Mouse (Mus musculus) gastrocnemius, postnatal 25 days (tissue): ENCODE measurements around the gene Nmur1. TPM values are rescaled to one million over a fixed set of nuclear protein-coding genes. Genes with fewer than 3 reads are reported as not detected.

ENCODE experiments used
- DNase-seq: peaks from one replicate; pipeline ENCODE4 v3.0.0; 2022
- total RNA-seq, 2 experiments: library from RNA; stranded (reverse); gene quantifications; 1 replicate in 1 of 2; 2 replicates in 1 of 2; pipeline ENCODE4 v1.2.3; 2021

The Nmur1 gene
- total RNA-seq, 2 experiments from 2014 or later: not detected

DNA sequence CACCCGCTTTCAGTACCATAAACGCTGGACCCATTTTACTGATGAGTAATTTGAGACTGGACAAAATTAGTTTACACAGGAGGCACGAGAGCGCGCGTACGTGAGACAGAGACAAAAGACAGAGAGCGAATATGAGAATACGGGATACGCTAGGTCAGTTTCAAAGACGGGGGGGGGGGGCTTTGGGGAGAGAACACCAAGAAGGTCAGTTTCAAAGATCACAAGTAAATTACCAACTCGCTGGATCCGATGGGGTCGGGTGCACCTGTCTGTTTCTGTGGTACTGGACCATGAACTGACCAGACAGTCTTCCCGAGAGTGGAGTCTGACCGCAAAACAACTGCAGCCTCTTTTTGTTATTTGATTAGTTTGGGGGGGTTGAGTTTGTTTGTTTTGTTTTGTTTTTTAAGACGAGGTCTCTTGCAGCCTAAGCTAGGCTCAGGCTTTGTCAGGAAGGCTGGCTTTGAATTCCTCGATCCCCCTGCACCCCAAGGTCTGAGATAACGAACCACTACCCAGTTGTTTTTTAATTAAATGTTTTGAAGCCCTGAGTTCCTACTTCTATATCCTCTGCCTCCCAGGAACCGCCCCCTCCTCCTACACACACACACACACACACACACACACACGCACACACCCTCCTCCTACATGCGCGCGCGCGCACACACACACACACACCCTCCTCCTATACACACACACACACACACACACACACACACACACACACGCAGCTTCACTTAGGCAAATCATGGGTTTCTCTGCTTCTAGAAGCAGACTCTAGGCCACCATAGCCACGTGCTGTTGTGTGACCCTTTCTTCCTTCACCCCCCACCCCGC, 15.1 kb upstream of the Nmur1 start:
- peak; percentile 56 for DNase-seq

DNA sequence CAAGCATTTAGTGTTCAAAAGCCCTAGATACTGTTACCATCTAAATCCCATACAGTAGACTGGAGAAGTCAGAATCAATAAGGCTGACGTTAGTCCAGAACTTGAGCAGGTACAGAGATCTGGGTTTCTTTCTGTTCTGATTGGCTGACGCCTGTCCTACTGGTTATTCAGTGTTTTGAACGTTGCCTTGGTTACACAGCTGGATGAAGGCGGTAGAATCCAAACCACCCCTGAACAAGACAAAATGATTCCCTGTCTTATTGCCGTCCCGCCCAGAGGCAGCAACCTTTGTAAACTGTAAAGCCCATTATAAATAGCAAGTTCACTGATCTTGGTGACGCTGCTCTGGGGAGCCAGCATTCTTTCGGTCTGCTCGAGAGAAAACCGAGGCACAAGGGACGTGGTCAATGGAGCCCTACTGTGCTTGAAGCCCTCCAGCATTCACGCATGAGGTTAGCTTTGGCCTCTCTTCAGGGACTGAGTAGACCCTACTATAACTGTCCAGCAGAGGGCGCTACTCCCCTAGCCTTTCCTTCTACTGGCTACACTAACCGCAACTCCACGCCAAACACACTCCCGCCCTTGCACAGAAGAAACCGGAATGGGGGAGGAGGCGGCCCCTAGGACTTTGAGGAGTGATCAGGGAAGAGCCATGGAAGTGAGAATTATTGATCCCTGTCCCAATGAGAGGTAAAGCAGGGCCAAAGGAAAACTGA, 14.3 kb upstream of the Nmur1 start:
- peak; percentile 86 for DNase-seq

DNA sequence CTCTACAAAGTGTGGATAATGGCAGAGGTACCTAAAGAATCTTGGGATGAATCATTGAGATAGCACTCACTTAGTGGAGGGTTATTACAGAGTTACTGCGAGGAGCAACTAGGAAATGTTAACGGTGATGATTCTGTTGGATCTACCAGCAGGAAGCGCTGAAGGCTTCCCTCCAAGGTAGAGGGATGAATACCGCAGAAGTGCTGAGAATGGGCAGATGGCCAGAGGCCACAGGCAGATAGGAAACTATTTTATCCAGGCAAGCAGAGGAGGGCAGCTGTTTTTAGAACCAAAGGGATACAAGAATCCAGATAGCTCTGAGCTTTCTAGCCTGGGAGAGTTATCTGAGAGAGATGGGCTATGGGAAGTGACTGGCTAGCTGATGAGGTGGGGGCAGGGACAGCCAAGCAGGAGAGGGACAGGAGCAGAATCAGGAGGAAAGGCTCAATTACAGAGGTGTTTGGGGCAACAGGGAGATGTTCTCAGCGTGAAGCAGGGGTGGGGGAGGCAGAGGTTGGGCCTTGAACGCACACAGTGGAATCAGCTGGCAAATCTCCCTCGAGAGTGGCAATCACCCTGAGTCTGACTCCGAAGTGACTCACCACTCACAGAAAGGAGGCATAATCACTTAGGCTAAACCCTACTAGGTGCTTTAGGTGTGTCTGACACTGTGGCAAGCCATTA, 13.6 kb upstream of the Nmur1 start:
- no peak for DNase-seq

DNA sequence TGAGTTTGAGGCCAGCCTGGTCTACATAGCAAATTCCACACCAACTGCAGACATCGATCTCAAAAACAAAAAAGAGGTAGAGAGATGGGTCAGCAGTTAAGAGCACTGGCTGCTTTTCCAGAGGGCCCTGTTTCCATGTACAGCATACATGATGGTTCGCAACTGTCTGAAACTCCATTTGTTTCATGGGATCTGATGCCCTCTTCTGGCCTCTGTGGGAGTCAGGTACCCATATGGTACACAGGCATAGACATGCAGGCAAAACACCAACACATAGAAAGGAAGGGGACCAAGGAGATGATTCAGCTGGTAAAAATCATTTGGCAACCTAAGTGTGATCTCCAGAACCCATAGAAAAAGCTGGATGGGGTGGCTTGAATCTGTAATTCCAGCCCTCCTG, 12.5 kb upstream of the Nmur1 start:
- DNase-seq: no peak

DNA sequence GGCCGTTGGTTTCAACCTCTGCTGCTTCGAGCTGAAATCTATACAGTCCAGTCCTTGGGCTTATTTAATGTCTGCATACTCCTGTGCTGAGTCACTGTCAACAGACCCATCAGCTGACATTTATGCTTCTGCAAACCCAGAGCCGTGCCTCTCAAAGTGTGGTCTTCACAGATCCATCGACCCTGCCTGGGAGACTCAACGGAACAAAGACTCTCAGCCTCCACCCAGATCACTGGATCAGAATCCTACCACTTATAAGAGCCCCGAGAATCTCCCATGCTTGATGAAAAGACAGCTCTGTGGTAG, 11.9 kb upstream of the Nmur1 start:
- DNase-seq: no peak

DNA sequence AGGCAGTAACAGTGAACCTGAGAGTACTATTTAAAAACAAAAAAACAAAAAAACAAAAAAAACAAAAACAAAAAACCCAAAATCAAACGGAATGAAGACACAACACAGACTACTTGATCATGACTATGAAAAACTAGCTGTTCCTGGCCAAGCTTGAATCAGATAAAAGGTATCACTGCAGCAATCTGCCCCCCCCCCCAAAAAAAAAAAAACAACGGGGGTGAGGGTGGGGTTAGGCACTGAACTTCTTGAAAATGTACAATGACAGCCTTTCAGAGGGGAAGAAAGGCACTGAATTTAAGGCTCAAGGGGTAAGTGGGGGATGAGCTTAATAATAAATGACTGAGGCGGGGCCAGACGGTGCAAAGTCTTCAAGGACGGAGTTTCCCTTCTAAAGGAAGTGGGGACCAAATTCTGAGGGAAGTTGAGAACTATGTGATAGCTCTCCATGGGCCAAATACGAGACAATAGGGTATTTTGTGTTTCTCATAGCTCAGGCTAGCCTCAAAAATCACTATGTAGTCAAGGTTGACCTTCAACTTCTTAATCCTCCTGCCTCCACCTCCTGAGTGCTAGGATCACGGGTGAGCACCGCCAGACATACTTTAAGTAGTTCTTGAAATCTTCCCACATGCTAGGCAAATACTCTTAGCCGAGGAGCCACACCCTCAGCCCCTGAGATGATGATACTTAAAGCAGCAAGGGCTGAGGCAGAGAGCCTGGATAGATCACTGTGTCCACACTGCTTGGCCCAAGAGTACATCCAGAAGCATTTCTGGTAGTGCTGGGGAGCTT, 11.4 kb upstream of the Nmur1 start:
- no peak for DNase-seq

DNA sequence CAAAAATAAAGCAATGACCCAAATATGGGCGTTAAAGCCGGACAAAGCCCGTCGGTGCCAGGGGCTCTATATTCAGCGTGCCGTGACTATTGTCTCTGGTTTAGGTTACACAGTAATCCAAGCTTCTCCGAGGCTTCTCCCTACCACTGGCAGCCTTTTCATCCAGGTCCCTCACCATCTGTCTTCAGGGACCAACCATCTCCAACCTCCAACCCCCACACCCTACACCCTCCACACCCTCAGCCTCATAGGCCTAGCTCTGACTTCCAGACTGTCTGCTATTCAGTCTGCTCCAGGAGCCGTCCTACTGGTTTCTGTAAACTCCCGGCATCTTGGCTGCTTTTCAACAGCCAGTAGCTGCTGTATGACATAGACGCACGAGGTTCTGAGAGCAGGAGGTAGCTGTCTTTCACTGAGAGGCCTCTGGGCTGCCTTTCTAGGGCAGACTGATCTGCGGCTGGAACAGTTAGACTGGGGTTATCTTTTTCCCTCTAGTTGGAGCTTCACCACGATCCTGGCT, 9.3 kb upstream of the Nmur1 start:
- DNase-seq: peak; percentile 46

DNA sequence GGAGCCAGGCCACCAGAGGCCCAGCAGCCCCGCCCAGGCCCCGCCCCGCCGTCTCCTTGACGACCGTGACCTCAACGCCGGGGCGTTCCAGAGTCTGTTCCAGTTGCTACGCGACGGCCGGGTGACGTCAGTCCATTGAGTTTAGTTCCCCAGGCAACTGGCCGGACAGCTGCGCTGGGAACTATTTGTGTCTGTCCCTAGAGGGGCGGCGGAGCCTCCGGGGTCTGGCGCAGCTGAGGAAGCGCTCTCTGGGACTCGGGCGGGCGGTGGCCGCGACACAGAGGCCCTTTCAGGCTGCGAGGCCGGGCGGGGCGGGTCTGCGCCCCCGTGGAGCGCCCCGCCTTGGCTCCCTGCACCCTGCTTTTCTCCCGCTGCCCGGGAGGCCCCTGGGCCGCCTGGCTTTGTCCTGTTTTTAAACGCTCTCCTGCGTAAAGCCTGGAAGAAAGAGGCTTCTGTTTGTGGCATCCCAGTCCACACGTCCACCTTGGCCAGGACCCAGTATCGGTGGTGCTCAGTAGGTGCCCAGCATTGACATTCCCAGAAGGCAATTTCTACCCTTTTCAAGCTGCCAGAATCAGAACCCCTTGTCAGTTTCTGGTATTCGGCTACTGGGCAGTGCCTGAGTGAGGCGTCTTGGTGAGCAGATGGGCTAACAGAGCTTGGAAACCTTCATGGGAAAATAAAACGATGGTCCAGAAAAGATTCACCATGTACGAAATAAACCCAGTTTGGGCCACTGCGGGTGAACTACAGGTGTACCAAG, 8.6 kb upstream of the Nmur1 start:
- DNase-seq: peak; percentile 97

DNA sequence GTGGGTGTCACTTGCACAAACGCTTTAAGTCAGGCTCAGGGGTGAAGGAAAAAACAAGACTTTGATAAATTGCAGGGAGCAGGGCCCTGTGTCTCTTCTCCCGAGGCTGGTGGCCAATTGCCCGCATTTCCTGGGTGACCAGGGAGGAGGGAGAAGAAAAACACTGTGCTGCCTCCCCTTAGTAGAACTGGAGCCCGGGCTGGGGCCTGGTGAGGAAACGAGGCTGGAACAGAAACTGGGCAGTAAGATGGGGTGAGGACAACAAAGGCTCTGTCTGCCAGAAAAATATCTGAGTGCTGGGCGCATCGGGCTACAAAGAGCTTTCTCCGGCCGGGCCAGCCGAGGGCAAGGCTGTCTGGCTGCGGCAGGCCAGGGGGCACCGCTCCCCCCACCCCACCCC, 8.0 kb upstream of the Nmur1 start:
- no peak for DNase-seq

DNA sequence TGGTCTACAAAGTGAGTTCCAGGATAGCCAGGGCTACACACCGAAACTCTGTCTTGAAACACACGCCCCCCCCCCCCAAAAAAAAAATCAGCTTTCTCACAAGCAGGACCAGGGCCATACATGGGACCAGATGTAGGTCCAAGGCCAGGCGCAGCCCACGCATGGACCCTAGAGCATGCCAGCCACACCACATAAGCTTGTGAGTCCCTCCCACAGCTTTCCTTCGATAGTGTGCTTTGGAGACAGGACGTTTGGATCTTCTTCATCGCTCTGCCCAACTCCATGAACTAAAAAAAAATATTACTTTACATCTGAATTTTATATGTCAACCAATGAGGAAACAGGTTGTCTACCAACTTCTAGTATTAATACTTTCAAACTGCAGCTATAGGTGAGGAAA, 7.3 kb upstream of the Nmur1 start:
- DNase-seq: no peak

DNA sequence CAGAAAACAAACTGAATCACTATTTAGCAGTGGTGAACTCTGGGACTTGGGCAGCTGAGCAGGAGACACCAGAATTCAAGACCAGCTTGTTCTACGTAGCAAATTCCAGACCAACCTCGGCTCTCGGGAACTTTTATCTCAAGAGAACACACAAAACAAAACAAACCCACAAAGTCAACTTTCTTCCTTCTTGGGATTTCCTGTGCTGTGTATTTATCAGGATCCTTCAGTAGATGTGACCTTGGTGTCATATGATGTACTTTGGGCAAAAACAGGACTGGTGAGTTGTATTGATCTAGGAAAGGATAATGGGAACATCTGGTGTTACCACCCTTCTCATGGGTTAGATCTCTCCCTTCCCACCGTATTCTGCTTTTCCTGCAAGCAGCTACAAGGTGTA, 6.8 kb upstream of the Nmur1 start:
- DNase-seq: no peak

DNA sequence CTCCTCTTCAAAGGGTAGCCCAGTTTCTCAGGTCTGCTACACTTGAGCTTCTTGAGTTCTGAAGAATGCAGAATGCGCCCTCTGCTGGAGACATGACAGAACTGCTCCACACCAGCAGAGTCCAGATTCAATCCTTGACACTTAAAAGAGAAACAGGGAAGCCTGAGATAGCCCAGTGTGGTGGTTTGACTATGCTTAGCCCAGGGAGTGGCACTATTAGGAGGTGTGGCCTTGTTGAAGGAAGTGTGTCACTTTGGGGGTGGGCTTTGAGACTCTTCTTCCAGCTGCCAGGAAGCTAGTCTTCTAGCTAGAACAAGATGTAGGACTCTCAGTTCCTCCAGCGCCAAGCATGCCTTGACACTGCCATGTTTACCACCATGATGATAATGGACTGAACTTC, 4.0 kb upstream of the Nmur1 start:
- peak; percentile 37 for DNase-seq

DNA sequence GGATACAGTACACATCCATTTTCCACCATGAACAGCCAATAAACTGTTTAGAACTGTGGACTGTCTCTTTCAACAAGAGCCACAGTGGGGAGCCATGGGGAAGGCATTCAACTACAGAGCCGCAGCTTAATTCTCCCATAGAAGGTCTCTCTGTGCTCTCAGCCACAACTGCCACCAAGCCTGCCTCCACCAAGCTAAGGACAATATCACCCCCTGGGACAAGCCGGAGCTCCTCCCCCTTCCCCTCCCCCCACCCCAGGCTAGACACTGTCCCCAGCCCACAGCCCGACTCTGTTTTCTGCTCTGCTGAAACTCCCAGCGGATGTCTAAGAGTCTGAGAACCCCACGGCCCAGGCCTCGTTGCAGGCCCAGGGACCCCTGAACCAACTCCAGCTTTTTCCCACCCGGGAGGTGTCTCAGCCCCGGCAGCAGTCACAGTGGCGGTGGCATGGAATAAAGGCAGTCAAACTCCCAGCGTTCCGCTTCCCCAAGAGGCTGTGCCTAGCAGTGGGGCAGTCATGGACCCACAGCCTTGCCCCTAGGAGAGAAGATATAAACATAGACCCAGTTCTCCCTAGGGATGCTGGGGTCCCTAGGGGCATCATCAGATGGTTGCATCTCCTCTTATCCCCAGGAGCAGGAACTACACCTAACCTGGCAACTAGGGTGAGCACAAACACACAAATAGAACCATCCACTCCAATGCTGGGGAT, 1.0 kb downstream of the Nmur1 start:
- DNase-seq: no peak

DNA sequence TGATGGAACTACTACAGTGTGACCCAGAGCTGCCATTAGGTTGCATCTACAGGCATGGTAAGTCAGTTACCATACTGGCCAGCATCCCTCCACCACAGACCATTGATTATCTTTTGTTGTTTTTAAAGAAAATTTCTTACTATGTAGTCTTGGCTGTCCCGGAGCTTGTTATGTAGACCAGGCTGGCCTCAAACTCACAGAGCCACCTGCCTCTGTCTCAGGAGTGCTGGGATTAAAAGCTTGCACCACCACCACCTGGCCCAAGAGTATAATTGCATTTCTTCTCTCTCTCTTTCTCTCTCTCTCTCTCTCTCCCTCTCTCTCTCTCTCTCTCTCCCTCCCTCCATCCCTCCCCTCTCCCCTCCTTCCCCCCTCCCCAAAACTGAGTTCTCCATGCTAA, 1.7 kb downstream of the Nmur1 start:
- no peak for DNase-seq

DNA sequence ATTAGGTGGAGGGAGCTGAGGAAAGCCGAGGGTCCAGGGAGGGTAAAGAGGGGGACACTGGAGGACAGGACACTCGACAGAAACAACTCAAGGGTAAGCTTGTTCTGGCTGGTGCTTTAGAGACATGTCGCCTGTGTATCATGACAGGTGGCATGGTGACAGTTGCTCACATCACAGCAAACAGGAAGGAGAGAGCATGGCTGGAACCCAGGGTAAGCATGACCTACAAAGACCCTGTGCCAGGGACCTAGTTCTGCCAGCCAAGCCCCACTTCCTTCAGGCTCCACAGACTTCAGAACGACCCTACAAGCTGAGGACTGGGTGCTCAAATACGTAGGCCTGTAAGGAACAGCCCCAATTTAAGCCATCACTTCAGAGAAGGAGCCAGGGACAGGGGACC, 2.1 kb downstream of the Nmur1 start:
- DNase-seq: no peak

DNA sequence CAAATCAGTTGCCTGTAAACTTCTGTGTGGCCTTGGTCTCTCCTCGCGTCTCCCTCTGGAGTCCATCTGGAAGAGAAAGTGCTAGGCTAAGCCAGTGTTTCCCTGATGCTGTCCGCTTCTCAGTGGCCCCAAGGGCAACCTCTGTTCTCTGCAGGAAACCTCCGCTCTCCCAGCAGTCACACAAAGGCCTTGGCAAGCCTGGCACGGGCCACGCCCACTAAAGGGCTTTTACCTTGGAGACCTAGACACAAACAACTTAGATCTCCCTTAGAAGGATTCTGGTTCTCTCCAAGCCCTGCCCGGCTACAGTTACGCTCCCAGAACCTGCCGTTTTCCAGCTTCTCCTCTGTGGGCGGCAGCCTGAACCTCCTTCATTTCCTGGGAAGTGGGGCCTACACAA, 5.0 kb downstream of the Nmur1 start:
- DNase-seq: no peak

DNA sequence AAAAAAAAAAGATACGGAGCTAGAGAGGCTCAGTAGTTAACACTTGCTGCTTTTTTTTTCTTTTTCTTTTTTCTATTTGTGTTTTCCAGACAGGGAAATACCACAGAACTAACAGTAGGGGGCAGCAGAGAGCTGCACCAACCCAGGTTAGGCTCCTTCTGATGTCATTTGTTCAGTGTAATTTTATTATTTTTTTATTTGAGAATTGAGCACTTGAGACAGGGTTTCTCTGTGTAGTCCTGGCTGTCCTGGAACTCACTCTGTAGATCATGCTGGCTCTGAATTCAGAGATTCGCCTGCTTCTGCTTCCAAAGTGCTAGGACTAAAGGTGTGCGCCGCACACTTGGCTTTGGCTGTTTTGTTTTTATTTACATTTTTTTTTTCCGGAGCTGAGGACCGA, 9.7 kb downstream of the Nmur1 start:
- DNase-seq: no peak

DNA sequence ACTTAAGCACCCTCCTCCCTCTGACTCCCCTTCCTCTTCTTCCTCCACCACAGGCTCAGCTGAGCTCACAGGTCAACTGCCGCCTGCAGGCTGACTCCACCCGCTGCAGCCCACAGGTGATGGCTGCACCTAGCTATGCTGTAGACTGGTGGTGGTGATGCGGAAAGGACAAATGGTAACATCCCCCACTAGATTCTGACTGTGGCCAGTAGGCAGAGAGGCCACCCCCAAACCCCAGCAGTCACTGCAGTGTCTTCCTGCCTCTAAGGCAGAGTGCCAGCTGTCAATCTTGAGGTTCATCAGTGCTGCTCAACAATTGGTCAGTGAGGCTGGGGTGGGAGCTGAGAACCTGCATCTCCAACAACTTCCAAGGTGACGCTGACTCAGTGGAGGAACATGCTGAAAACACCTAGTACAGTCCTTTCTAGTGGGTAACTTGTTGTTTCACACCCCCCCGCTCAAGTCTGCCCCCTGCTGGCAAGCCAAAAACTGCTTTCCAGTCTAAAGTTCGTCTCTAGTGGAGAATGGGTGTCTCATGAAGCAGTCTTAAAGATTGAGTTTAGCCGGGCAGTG, 10.3 kb downstream of the Nmur1 start:
- no peak for DNase-seq

DNA sequence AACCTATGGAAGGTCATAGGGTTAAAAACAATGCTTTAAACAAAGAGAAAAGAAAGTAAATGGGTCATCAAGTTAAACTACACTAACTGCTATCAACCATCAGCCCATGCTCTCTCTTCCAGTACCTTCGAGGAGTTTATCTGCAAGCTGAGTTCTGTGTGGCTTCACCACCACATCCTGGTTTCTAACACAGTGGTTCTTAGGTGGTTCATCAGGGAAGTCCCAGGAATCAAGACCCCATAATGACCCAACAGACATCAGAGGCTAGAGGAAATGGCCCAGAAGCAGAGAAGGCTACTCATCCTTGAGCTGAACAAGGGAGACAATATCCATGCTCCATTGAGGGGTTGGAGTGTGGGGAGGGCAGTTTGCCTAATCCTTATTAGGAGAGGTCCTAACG, 10.9 kb downstream of the Nmur1 start:
- no peak for DNase-seq

DNA sequence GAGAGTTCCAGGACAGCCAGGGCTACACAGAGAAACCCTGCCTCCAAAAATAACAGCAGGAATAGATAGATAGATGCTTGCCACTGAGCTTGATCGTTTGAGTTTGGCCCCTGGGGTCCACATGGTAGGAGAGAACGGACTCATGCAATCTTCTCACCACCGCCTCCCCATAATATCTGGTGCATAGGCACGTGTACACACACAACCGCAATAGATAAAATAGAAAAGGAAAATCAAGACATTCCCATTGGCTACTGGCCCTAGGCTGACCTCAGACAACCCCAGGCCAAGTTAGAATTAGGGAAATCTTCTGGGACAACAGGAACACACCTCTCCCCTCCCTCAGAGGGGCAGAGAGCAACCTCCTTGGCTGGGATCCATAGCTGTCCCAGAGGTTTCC, 11.3 kb downstream of the Nmur1 start:
- DNase-seq: no peak

DNA sequence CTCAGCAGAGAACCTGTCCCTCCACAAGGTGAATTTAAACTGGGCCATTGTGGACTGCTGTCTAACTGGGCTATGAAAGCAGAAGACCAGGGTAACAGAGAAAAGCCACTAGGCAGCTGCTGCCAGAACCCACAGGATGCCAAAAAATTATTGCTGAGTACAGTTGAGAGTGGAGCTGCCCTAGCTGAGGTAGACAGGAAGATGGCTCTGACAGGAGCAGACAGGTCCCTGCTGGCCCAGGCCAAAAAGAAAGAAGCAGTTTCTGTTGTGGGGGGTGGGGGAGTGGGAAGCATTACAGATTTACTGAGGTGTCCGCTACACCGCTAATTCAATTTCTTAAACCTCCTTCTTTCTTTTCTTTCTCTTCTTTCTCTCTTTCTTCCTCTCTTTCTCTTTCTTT, 16.6 kb downstream of the Nmur1 start:
- no peak for DNase-seq
